Mouse (Mus musculus) E14TG2a.4 (cell line): Measurements from ENCODE around the gene Zc3h7b.
A peak's percentile ranks its signal among the peaks of the same experiment; 100 is the strongest.

Experiments
- H3K27me3 ChIP-seq: 2 replicates; pipeline ENCODE4 v1.6.1; 2014; ENCODE audit warnings: low read length, control low read depth; ENCODE audit not compliant: insufficient read depth
- H3K36me3 ChIP-seq: 2 replicates; pipeline ENCODE4 v1.6.1; 2014; ENCODE audit warnings: low read length, control low read depth; ENCODE audit not compliant: insufficient read depth
- H3K4me1 ChIP-seq: replicated peaks from 2 replicates; pipeline ENCODE4 v1.6.1; 2014; ENCODE audit warnings: low read depth, low read length, control low read depth
- H3K4me3 ChIP-seq: replicated peaks from 2 replicates; pipeline ENCODE4 v1.5.1; 2014; ENCODE audit warnings: mild to moderate bottlenecking, low read length
- H3K9me3 ChIP-seq: 2 replicates; pipeline ENCODE4 v1.6.1; 2014; ENCODE audit warnings: low read length, control low read depth
- CTCF ChIP-seq: conservative IDR thresholded peaks from 2 replicates; pipeline ENCODE4 v1.5.1; 2014; ENCODE audit warnings: low read length
- NANOG ChIP-seq: IDR thresholded peaks from 2 replicates; pipeline ENCODE4 v1.6.1; 2014; ENCODE audit warnings: borderline replicate concordance, low read length, mixed read lengths
- POU5F1 ChIP-seq: IDR thresholded peaks from 2 replicates; pipeline ENCODE4 v1.6.1; 2014; ENCODE audit warnings: low read length, borderline replicate concordance

The Zc3h7b gene

GRCm38 (mm10) chr15:81792444-81792843 is 47.6 kb downstream of the Zc3h7b start:
- Histone ChIP-seq H3K9me3 (no peaks in the 10 kb centered on the region), H3K36me3 (peaks cover 53% of the 10 kb centered on the region), H3K27me3 (no peaks in the 10 kb centered on the region), H3K4me3 (no peak overlapping the region; the same call in 1 of the 2 replicates), H3K4me1 (peaks cover 19% of the 10 kb centered on the region)
- TF ChIP-seq POU5F1 = no peak

GRCm38 (mm10) chr15:81796228-81796627 is 51.4 kb downstream of the Zc3h7b start:
- TF ChIP-seq POU5F1 (no peak), CTCF (peak; percentile 7; the same call in 1 of the 2 replicates)
- H3K4me3 ChIP-seq = no peak overlapping the region

GRCm38 (mm10) chr15:81797861-81798260 is 53.0 kb downstream of the Zc3h7b start:
- Histone ChIP-seq H3K9me3 (no peaks in the 10 kb centered on the region), H3K27me3 (peaks cover 20% of the 10 kb centered on the region)
- TF ChIP-seq POU5F1 (no peak), NANOG (no peak), CTCF (no peak)

More at GRCm38 (mm10) chr15:81796228-81796627, 51.4 kb downstream of the Zc3h7b start:
- H3K9me3 ChIP-seq = no peaks in the 10 kb centered on the region
- peaks cover 37% of the 10 kb centered on the region for H3K36me3 ChIP-seq
- peaks cover 8% of the 10 kb centered on the region for H3K27me3 ChIP-seq
- H3K4me1 ChIP-seq = peaks cover 19% of the 10 kb centered on the region

GRCm38 (mm10) chr15:81798421-81798820 is 53.6 kb downstream of the Zc3h7b start:
- Histone ChIP-seq H3K4me3 (no peak overlapping the region), H3K9me3 (no peaks in the 10 kb centered on the region), H3K4me1 (peaks cover 14% of the 10 kb centered on the region), H3K27me3 (peaks cover 26% of the 10 kb centered on the region), H3K36me3 (peaks cover 15% of the 10 kb centered on the region)
- no peak for TF ChIP-seq POU5F1
- TF ChIP-seq CTCF = no peak
- TF ChIP-seq NANOG = no peak

More at GRCm38 (mm10) chr15:81797861-81798260, 53.0 kb downstream of the Zc3h7b start:
- Histone ChIP-seq H3K36me3 (peaks cover 21% of the 10 kb centered on the region), H3K4me1 (peaks cover 16% of the 10 kb centered on the region), H3K4me3 (no peak overlapping the region)

- H3K4me3 ChIP-seq = no peak overlapping the region
- TF ChIP-seq CTCF (no peak), NANOG (no peak), POU5F1 (no peak)
- H3K36me3 ChIP-seq = 0 out of 2 replicates have a peak, but pooled peaks cover 4% of the 10 kb centered on the region
- peaks cover 45% of the 10 kb centered on the region for H3K27me3 ChIP-seq
- no peaks in the 10 kb centered on the region for H3K9me3 ChIP-seq
- H3K4me1 ChIP-seq = peaks cover 14% of the 10 kb centered on the region
Measured at GRCm38 (mm10) chr15:81800391-81800790, 55.5 kb downstream of the Zc3h7b start.

GRCm38 (mm10) chr15:81802001-81802890 is 57.4 kb downstream of the Zc3h7b start, which contains the start of gene Tef:
Gene Tef, plus strand, starts transcription at chr15:81802421.
- Histone ChIP-seq H3K36me3 (no peaks in the 10 kb centered on the region), H3K9me3 (no peaks in the 10 kb centered on the region), H3K4me1 (peaks cover 14% of the 10 kb centered on the region), H3K27me3 (peaks cover 50% of the 10 kb centered on the region), H3K4me3 (peak within 1 kb of the TSS; percentile 66)
- TF ChIP-seq POU5F1 (no peak), NANOG (no peak), CTCF (no peak)

GRCm38 (mm10) chr15:81802941-81803351 is 58.1 kb downstream of the Zc3h7b start:
- H3K27me3 ChIP-seq = peaks cover 50% of the 10 kb centered on the region
- H3K4me1 ChIP-seq = peaks cover 14% of the 10 kb centered on the region
- H3K36me3 ChIP-seq = no peaks in the 10 kb centered on the region
- TF ChIP-seq NANOG = no peak
- TF ChIP-seq CTCF = no peak
- TF ChIP-seq POU5F1 = no peak
- peak overlapping the region; percentile 66; the same call in 1 of the 2 replicates for H3K4me3 ChIP-seq
- H3K9me3 ChIP-seq = no peaks in the 10 kb centered on the region

- no peak for TF ChIP-seq CTCF
- no peak for TF ChIP-seq POU5F1
- no peak for TF ChIP-seq NANOG
- Histone ChIP-seq H3K27me3 (peaks cover 50% of the 10 kb centered on the region), H3K4me1 (peaks cover 14% of the 10 kb centered on the region), H3K36me3 (no peaks in the 10 kb centered on the region), H3K4me3 (no peak overlapping the region), H3K9me3 (no peaks in the 10 kb centered on the region)
Measured at GRCm38 (mm10) chr15:81803425-81803951, 58.6 kb downstream of the Zc3h7b start.
